Mouse (Mus musculus) neural tube, embryonic 10.5 days (tissue): ENCODE data around the gene Pklr.

Experiments
- DNase-seq: peaks from one replicate; pipeline ENCODE4 v3.0.0-alpha.2; 2017; ENCODE audit warnings: low spot score; ENCODE audit errors: extremely low spot score

Gene Pklr

DNA sequence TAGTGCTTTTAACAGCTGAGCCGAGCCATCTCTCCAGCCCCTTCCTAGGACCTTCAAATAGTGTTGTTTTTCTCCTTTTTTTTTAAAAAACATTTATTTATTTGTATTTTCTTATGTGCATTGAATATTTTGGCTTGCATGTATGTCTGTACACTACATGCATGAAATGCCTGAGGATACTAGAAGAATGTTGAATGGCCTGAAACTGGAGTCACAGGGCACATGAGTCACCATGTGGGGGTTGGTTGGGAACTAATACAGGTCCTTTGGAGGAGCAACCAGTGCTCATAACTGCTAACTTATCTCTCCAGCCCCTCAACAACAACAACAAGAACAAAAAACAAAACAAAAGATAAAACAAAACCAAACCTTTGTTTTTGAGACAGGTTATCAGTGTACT, 27.2 kb downstream of the Pklr start:
- no peak for DNase-seq

DNA sequence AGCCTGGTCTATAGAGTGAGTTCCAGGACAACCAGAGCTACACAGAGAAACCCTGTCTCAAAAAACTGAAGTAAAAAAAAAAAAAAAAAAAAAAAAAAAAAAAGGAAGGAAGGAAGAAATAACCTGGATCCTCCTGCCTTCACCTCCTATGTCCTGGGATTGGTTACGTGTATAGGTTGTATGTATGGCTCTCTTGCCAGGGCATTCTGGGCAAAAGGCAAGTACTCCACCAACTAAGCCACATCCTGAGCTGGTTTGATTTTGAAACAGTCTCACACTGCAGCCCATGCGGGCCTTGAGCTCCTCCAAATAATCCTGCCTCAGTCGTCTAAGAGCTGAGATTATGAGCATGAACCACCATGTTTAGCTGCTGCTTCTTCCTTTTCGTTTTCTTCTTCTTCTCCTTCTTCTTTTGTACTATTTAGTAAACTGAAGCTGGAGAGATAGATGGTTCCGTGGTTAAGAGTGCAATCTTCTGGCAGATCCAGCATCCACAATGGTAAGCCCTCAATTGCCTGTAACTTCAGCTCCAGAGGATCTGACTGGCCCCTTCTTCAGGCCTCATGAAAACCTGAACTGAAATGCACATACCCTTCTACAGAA, 27.8 kb downstream of the Pklr start:
- DNase-seq = no peak

DNA sequence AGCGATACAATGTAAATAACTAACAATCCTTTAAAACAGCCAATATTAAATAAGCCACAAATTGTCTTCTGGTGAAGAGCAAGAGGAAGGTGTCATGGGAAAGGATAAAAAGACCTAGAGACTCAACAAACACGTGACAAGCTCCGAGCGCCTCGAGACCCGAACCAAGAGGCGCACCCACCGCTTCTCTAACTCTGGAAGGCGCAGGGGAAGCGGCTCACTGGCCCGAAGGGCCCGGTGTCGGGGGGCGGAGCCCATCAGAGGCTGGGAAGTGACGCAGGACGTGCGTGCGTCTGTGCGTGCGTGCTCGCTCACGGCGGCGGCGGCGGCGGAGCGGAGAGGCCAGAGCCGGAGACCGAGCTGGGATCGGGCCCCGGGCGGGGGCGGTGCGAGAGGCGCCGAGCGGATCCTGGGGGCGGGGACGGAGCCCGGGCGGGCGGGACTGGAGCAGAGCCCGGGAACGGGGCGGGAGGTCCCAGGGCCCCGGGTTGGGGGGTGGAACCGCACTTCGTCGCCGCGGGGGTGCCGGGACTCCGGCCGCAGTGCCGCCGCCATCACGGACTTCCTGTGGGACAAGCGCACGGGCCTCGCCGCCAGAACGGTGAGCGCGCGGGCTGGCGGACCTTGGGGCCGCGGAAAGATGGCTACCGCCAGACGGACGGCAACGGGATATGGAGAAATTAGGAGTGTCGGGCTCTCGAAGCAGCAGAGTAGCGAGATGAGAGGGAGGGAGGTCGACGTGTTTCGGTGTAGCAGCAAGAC, 28.7 kb downstream of the Pklr start, which contains the start of gene Clk2:
Gene Clk2, plus strand, starts transcription at position 290 of the 762 bp plus-strand sequence.
- DNase-seq = peak; percentile 95

DNA sequence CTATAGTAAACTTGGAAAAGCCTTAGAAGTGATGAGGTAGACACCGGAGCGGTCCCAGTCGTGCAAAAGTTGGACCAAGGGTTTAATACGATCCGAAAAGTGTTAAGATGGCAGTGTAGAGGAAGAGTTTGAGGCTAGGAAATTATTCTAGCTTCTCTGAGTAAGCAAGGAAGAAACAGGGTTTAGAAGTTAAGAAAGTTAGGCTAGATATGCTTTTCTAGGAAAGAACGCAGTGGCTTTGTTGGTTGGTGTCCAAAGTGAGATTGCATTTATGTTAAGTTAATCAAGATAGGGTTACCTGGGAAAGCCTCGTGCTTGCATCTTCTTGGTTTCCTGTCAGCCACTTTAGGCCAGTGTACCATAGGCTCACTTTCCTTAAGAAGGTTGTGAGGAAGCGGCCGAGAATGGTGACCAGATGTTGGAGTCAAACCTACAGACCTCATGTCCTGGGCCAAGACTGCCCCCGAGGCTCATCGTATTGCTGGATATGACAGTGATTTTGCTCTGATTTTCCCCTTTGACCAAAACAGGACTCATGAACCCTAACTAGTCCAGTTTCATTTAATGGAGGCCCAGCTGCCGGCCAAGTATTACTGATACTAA, 29.4 kb downstream of the Pklr start:
- no peak for DNase-seq

DNA sequence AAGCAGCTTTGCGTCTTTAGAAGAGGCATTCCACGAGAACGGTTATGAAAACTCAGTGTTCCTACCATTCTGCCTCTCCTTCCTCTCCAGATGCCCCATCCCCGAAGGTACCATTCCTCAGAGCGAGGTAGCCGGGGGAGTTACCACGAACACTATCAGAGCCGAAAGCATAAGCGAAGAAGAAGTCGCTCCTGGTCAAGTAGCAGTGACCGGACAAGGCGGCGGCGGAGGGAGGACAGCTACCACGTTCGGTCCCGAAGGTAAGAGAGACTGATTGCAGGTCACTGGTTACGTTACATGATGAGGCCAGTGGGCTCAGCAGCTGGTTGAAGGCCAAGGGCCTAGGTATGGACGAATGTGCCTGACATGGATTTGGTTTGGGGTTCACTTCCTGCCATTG, 31.0 kb downstream of the Pklr start:
- no peak for DNase-seq

DNA sequence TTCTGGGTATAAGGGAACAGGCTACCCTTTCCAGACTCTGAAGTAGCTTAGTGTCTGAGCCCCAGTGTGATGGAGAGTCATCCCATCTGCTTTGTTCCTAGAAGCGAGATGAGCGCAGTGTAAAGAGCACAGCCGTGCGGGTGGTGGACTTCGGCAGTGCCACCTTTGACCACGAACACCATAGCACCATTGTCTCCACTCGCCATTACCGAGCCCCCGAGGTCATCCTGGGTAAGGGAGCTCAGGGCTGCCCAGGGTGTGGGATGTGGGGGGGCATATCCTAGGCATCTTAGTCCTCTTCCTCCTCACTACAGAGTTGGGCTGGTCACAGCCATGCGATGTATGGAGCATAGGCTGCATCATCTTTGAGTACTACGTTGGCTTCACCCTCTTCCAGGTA, 38.9 kb downstream of the Pklr start:
- DNase-seq = no peak

DNA sequence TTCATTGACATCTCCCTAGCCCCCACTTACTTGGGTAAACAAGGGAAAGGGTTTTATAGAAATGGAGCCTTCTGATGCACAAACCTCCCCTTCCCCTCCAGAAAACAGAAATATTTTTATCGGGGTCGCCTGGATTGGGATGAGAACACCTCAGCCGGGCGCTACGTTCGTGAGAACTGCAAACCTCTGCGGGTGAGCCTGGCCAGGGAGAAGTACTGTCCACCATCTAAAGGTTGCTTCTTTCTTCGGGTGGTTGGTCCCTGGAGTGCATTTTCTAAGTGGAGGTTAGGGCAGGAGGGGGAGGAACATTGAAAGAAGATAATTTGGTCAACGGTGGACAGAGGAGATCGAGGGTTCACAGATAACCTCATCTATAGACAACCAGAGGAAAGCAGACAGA, 39.6 kb downstream of the Pklr start:
- DNase-seq = no peak

DNA sequence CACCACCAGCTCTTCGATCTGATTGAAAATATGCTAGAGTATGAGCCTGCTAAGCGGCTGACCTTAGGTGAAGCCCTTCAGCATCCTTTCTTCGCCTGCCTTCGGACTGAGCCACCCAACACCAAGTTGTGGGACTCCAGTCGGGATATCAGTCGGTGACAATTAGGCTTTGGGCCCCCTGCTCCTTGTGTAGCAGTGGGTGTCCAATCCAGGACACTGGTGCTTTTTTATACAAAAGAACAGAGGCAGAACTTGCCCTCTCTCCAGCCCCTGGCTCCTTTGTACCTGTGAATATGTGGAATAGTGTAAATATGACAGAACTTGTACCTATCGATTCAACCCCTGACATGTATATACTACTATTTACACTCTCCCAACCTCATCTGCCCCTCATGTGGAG, 40.5 kb downstream of the Pklr start:
- no peak for DNase-seq

DNA sequence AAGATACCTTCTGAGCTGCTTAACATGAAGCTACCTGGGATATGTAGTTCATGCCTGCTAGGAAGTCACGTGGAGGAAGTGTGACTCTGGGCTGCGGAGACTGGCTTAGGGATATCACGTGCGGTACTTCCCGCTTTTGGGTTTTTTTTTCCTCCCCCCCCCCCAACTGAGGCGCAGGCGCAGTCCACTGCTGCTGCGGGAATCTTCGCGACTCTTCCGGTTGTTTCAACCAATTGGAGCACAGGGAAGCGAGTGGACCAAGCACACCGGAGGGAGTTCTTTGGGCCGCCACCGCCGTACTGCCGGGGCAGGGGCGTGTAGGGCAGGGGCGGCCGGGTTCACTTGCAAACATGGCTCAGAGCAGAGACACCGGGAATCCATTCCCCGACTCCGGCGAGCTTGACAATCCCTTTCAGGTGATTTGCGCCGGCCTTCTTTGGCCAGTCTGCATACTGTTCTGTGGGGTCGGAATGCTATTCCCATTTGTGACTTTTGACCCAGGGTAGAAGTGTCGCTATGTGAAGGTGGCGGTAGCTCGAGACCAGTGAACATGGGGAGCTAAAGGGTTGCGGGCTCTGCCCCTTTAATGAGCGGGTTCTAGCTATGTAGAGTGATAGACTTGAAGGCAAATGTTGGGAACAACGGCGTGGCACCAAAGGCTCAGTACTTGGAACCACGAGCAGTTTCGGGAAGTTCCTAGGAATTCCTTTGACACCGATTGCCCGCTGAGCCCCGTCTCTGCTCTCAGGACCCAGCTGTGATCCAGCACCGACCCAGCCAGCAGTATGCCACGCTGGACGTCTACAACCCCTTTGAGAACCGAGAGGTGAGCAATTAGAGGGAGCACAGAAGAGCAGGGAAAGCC, 41.5 kb downstream of the Pklr start, which contains the start of gene Scamp3:
Gene Scamp3, plus strand, starts transcription at position 232 of the 865 bp plus-strand sequence.
- peak; percentile 96 for DNase-seq

DNA sequence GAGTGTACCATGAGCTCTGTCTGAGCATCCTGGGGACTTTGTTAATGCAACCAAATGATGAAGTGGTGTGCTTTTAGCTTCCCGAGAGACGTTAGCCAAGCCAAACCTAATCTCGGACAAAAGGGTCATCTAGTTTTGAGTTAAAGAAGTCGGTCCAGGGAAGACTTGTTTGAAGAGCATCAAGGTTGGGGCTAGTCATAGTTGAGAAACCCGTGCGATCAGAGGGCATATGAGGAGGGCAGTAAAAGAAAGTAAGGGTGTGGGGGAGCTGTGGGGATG, 42.1 kb downstream of the Pklr start:
- no peak for DNase-seq

DNA sequence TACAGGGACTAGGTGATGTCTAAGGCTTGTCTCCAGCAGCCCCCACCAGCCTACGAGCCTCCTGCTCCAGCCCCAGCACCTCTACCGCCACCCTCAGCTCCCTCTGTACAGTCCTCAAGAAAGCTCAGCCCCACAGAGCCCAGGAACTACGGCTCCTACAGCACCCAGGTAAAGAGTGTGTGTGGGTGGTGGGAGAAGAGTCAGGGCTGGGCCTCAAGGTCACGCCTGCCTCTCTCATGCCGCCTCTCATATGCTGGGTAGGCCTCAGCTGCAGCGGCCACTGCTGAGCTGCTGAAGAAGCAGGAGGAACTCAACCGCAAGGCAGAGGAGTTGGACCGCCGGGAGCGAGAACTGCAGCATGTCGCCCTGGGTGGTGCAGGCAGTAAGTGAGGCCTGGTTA, 43.1 kb downstream of the Pklr start:
- no peak for DNase-seq

DNA sequence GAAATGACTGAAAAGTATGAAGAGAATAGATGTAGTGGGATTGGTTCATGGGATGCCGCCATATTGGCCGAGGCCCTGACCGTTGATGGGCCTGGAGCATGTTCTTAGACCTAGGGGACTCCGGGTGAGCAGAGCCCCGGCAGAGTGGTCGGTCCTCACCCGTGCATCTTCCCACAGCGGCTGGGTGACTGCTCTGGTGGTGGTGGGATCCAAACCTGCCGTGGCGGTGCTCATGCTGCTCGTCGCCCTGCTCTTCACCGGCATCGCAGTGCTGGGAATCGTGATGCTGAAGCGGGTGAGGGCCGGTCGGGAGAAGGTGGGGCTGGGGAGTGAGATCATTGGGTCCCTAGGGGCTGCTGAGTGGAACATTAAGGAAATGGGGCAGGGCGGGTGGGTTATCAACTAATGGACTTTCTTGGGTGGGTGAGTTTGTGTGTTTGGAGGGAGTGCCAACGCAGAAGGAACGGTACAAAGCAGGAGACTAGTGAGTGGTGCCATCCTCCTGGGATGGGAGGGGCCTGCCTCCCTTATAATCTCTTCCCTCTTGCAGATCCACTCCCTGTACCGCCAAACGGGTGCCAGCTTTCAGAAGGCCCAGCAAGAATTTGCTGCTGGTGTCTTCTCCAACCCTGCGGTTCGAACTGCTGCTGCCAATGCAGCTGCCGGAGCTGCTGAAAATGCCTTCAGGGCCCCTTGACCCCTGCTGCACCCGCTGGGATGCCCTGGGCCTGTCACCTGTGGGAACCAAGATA, 46.0 kb downstream of the Pklr start:
- no peak for DNase-seq

DNA sequence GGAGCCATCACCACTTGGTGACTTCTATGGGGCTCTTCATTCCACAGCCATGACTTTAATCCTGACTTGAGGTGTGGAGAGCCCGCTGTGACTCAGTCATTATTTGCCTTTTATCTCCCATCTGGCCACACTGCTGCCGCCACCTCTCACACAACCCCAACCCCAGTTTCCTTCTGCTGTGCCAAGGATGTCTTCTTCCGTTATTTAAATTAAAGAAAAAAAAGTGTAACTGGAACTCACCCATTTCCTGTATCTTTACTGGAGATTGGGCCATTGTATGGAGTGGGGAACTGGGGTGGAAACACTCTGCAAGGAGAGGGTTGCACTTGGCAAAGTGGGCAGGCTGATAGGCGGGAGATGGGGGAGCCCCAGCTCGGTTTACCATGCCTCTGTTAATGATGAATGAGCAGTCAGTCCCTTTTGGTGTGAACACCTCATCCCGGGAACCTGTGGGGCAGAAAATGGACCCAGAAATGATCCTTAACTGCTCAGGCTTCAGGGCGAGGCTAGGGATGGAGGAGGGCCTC, 46.7 kb downstream of the Pklr start:
- no peak for DNase-seq

DNA sequence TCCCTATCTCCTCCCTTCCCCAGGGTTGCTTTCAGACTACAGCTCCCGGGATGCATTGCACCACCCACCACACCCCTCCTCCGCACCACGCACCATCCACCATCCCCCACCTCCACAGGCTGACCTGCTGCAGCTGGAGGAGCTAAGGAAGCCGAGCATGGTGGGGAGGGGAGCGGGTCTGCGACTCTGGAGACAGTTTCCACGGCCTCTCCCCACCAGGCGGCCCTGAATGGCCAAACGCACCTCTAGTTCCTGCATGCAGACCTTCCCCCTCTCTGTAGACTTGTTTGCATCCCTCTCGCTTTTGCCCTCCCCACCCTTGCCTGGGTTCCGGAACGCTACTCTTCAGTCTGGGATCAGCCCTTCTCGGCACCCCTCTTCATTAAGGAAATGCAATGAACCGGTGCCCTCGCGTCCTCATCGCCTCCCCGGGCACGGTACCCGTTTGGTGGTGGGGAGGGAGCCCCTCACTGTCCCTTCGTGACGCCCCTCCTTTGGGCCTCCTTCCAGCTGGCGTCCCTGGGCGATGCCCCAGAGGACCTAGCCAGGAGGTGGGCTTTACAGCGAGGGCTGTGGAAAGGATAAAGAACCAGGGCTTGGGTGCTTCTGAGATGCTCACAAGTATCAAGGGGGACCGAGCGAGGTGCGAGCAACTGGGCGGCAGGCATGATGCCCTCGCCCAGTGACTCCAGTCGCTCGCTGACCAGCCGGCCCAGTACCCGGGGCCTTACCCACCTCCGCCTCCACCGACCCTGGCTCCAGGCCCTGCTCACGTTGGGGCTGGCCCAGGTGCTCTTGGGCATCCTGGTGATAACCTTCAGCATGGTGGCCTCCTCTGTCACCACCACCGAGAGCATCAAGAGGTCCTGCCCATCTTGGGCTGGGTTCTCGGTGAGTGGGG, 47.4 kb downstream of the Pklr start, which contains the start of gene Fam189b:
Gene Fam189b, plus strand, starts transcription at position 86 of the 901 bp plus-strand sequence.
- DNase-seq = peak; percentile 83

DNA sequence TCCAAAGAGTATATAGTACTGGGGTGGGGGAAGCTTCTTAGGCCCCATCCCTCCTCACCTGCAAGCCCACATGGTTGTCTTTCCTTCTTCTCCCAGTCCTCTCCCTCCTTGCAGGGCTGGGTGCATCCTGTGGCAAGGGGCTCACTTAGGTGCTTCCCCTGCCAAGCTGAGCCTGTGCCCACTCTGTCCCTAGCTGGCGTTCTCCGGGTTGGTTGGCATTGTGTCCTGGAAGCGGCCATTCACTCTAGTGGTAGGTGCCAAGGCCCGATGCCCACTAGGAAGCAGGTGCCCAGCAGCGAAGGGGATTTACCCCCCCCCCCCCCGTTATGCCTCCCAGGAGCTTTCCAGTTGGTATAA, 48.0 kb downstream of the Pklr start:
- no peak for DNase-seq

DNA sequence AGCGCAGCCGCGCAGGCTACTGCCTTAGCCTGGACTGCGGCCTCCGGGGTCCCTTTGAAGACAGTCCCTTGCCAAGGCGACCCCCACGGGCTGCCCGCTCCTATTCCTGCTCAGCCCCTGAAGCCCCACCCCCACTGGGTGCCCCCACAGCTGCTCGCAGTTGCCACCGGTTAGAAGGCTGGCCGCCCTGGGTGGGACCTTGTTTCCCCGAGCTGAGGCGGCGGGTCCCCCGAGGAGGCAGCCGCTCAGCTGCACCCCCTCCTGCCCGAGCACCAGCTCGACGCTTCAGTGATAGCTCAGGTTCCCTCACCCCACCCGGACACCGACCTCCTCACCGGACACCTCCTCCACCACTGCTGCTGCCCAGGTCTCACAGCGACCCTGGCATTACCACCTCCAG, 51.3 kb downstream of the Pklr start:
- no peak for DNase-seq

DNA sequence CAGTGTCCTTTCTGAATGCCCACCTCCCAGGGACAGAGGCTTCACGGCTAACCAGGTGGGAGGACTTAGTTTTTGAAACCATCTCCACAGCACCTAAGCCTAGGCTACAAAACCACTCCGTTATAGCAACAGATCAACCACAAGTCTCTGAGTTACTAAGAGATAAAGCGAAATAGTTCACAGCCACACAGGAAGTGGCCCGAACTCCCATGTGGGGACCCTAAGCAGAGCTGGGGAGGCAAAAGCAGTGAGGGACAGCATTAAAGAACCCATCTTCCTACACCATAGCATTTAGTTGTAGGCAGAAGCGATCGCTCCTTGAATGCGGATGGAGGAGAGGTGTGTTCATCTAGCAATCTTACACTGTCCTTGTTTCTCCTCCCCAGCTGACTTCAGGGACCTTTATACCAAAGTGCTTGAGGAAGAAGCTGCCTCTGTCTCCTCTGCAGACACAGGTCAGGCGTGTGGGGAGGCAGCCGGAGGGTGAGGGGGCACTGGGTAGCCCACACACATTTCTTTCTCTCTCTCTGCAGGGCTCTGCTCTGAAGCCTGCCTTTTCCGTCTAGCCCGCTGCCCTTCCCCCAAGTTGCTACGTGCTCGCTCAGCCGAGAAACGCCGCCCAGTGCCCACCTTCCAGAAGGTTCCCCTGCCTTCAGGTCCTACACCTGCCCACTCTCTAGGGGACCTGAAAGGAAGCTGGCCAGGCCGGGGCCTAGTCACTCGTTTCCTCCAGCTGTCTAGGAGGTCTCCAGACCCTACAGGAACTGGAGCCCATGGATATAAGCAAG, 51.9 kb downstream of the Pklr start:
- no peak for DNase-seq

DNA sequence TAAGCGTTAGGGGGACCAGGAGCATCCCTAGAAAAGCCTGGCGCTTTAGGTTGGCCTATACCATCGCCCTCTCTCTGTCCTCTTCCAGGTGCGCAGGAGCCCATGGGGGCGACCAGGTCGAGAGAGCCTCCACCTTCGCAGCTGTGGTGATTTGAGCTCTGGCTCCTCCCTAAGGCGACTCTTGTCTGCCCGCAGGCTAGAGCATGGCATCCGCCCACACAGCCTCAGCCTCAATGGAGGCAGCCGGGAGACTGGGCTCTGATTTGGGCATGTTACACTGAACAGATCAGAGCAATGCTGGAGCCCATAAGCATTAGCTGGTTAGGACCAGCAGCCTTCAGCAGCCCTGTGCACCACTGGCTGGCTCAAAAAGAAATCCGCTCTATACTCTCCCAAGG, 52.5 kb downstream of the Pklr start:
- no peak for DNase-seq

DNA sequence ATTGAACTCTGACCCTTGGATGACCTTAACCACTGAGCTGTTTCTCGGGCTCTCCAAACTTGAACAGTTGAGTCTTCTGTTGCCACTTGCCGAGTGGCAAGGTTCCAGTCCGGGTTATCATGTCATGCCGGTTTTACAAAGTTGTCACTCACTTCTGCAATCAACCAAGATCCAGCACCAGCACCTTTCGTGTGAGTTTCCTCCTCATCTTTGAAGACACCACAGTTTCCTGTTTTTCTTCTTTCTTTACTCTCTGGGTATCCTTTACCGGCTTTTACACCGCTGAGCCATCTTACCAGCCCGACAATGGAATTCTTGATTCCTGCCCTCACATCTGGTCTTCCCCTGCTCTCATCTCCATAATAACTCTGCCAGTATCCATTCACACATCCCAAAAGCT, 54.5 kb downstream of the Pklr start:
- no peak for DNase-seq
